Mouse (Mus musculus) megakaryocyte progenitor cell, adult 5-6 weeks (primary cell): ENCODE data around the gene Gm42688. TPM values are rescaled to one million over a fixed set of nuclear protein-coding genes. Genes with fewer than 3 reads are reported as not detected.
A peak's percentile ranks its signal among the peaks of the same experiment; 100 is the strongest.

Source experiments
- ATAC-seq: replicated peaks from 2 replicates; pipeline ENCODE4 v1.8.0; 2016; ENCODE audit warnings: mild to moderate bottlenecking, moderate TSS enrichment, inconsistent platforms; ENCODE audit not compliant: poor library complexity
- total RNA-seq, 2 experiments: library from RNA; stranded (forward) in 1 of 2; stranded (reverse) in 1 of 2; fragments of 157-497, 149-512 nt in 1 of 2; fragments of 200-1000 nt in 1 of 2; gene quantifications; 2 replicates each; pipeline versions ENCODE4 v1.2.3 to v1.2.4; 2015 to 2017

Gm42688 gene
- total RNA-seq, 2 experiments from 2014 or later: 1.5 to 2.7 TPM

DNA sequence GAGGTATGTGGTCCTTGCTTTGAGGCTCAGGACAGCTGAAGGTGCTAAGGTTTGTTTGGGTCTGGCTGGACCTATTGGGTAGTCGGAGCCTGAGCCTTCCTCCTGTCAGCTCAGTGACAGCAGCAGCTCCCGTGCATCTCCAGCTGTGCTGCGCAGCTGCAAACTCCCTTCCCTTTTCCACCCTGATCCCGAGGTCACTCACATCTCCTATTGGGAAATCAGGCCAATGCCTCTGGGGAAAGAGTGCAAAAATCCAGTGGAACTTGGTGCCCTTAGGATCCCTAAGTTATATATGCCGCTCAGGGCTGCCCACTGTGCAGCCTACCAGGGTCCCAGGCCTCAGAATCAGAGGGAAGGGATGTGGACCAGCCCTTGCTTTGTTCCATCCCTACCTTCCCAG lies 17.9 kb upstream of the Gm42688 start:
- ATAC-seq: no peak

GRCm38 (mm10) chr6:83084477-83084876 lies 16.9 kb upstream of the Gm42688 start:
- ATAC-seq: no peak

GRCm38 (mm10) chr6:83086121-83087035 lies 15.0 kb upstream of the Gm42688 start, which contains the start of gene Lbx2:
Gene Lbx2, plus strand, starts transcription at chr6:83086367.
- peak; percentile 39 for ATAC-seq

DNA sequence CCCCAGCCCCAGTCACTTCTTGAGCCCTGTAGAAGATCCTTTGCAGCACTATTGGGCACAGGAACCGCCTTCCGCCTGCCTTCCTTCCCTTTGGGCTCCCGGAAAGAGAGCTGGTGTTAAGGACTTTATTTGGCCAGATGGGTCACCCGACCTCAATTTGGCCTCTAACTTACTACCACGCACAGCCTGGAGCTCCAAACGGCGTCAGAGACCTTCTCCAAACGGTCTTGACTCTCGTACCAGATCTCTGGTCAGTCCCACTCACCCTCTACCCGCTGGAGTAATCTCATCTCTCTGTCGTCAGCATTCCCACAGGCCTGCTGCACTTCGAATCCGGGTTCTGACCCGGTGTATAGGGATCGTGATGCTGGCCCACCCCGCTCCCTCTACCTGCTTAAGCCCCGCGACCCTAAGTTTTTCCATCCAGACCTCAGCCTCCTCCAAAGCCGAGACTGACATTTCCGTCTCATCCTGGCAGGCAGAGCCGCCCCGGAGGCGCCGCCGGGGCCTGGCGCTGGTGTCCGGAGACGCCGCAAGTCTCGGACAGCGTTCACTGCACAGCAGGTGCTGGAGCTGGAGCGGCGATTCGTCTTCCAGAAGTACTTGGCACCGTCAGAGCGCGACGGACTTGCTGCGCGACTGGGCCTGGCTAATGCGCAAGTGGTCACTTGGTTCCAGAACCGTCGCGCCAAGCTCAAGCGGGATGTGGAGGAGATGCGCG lies 14.1 kb upstream of the Gm42688 start:
- no peak for ATAC-seq

- ATAC-seq: no peak
These were observed 13.5 kb upstream of the Gm42688 start for GRCm38 (mm10) chr6:83087926-83088260.

DNA sequence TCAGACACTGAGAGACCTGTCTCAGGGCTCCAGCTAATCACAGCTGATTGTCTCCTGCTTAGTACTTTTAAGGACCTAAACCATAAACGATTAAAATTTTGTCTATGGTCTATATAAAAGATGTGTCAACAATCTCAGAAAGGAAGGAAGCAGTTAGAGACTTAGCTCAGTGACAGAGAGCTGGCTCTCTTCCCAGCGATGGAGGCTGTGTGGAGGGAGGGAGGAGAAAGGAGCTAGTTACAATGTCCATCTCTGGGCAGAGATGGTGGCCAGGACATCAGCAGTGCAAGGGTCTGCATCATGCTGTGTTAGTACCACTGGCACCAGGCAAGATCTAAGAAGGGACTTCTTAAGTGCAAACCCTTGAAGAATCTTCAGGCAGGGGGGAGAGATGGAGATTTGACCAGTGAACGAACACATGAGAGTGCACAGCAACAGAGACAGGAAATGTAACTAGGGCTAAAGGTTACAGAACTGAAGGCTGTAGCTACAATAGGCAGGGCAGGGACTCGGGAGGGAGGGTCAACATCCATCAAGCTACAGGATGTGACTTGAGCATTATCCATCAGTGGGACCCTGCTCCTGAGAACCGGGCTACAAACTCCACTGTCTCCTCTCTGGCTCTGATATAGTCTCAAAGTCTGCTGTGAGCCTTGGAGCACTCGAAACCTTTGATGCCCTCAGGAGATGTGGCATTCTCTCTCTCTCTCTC lies 8.8 kb upstream of the Gm42688 start:
- no peak for ATAC-seq

GRCm38 (mm10) chr6:83095968-83096367 lies 5.4 kb upstream of the Gm42688 start:
- ATAC-seq: no peak

DNA sequence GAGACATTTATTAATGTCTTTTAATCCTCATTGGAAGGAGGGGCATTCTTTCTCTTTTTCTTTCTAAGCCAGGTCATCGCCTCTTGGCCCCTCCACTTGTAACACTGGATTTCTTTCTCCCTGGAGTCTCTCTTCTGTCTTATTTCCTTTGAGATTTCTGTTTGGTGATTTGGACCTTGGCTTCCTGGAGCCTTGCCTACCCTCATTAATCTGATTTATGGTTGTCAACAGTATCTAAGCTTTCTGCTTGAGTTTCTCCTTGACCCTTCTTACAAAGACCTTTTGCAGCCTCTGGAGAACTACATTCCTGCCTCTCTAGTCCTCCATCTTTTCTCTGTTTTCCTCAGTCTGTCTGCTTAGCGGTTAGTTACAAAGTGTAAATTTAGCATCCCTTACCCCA lies 3.0 kb upstream of the Gm42688 start:
- no peak for ATAC-seq

GRCm38 (mm10) chr6:83101688-83102556 lies 505 bp downstream of the Gm42688 start:
- peak; percentile 70 for ATAC-seq

GRCm38 (mm10) chr6:83103130-83103650 lies 1.8 kb downstream of the Gm42688 start:
- no peak for ATAC-seq

- ATAC-seq: no peak
These were observed 2.7 kb downstream of the Gm42688 start for GRCm38 (mm10) chr6:83104158-83104557.

- peak; percentile 73 for ATAC-seq
These were observed 6.4 kb downstream of the Gm42688 start for GRCm38 (mm10) chr6:83107566-83108400.

- ATAC-seq: peak; percentile 69
These were observed 7.6 kb downstream of the Gm42688 start, which contains the start of gene Mrpl53 for GRCm38 (mm10) chr6:83108762-83109668. Gene Mrpl53, plus strand, starts transcription at chr6:83109040.

GRCm38 (mm10) chr6:83111510-83112136 lies 10.2 kb downstream of the Gm42688 start:
- no peak for ATAC-seq

DNA sequence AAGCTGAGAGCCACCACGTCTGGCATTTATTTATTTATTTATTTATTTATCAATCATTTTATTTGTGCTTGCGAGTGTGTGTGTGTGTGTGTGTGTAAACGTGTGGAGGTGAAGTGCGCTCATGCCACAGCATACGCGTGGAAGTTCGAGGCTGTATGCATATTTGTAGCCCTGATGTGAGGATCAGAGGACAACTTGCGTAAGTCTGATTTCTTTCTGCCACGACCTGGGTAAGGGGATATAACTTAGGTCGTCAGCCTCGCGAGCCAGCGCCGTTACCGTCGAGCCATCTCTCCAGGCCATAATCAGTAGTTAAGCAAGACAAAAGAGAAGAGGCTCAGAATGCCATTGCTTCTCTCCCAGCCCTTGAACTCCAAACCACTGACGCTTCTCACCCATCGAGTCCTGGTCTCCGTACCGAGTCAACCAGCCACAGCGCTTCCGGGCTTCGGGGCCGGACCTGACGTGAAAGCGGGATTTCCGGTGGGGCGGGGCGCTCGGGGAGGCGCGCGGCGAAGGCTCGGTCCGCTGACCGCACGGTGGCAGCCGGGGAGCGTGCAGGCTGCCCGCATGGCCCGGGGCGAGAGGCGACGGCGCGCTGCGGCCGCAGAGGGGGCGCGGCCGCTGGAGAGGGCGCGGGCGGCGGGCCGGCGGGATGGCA lies 13.7 kb downstream of the Gm42688 start, which contains the start of gene Mogs:
Gene Mogs (plus strand): TSS at position 486 of the 661 bp plus-strand sequence.
- ATAC-seq: peak; percentile 86

DNA sequence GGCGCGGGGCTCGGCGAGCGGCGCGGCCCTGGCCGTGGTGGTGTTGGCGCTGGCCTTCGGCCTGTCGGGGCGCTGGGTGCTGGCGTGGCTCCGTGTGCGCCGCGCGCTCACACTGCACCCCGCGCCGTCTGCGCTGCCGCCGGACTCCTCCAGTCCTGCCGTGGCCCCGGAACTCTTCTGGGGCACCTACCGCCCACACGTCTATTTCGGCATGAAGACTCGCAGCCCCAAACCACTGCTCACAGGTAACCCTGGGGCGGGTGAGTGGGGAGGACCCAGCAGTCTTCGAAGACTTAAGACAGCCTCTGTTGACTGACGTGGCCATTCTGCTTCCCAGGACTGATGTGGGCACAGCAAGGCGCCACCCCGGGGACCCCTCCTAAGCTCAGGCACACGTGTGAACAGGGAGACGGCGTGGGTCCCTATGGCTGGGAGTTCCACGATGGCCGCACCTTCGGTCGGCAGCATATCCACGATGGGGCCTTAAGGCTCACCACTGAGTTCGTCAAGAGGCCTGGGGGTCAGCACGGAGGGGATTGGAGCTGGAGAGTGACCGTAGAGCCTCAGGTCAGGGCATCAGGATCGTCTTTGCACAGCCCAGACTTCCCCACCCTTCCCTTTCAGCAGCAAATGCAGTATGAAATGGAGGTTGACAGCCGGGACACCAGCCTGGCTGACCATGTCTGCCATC lies 14.4 kb downstream of the Gm42688 start:
- 0 out of 2 replicates have a peak, but pooled peaks have one; percentile 7 for ATAC-seq
